Mouse (Mus musculus) liver, embryonic 14.5 days (tissue): ENCODE data around the gene Nudt8. TPM values are rescaled to one million over a fixed set of nuclear protein-coding genes. Genes with fewer than 3 reads are reported as not detected.
A peak's percentile ranks its signal among the peaks of the same experiment; 100 is the strongest.

Experiments used
- ATAC-seq: fragments of 200-750 bp; cut with Nextera tagmentation; 2 replicates; pipeline ENCODE4 v1.8.0; 2017; ENCODE audit warnings: moderate number of reproducible peaks, mild to moderate bottlenecking, moderate library complexity; ENCODE audit not compliant: insufficient read depth
- DNase-seq, 3 experiments: peaks; one replicate each; pipeline ENCODE4 v3.0.0-alpha.2; 2012 to 2013; ENCODE audit warnings: low read depth in 3 of 3, low spot score in 3 of 3
- H3K27ac ChIP-seq: fragments of 300-500 bp; sonication (generic); 2 replicates; pipeline ENCODE4 v1.5.1; 2014; ENCODE audit warnings: moderate library complexity, mild to moderate bottlenecking, control low read depth, inconsistent platforms
- H3K27me3 ChIP-seq: fragments of 300-500 bp; sonication (generic); 2 replicates; pipeline ENCODE4 v1.6.1; 2014; ENCODE audit warnings: mild to moderate bottlenecking, low read length, moderate library complexity; ENCODE audit not compliant: control insufficient read depth, insufficient read depth
- H3K36me3 ChIP-seq: fragments of 300-500 bp; sonication (generic); replicated peaks from 2 replicates; pipeline ENCODE4 v1.6.1; 2014; ENCODE audit warnings: low read depth; ENCODE audit not compliant: control insufficient read depth, insufficient read depth
- H3K4me1 ChIP-seq, 2 experiments: fragments of 200-500 bp in 1 of 2; fragments of 300-500 bp in 1 of 2; sonication (generic) in 1 of 2; replicated peaks; 2 replicates each; pipeline ENCODE4 v1.6.1; 2012 to 2014; ENCODE audit warnings: antibody characterized with exemption in 1 of 2, inconsistent platforms in 1 of 2, low read length in 1 of 2; ENCODE audit not compliant: control insufficient read depth in 2 of 2, insufficient read depth in 2 of 2
- H3K4me2 ChIP-seq: fragments of 300-500 bp; sonication (generic); 2 replicates; pipeline ENCODE4 v1.6.1; 2014; ENCODE audit warnings: low read depth, mild to moderate bottlenecking, control low read depth, moderate library complexity
- H3K4me3 ChIP-seq, 2 experiments: fragments of 200-500 bp in 1 of 2; fragments of 300-500 bp in 1 of 2; sonication (generic) in 1 of 2; 2 replicates each; pipeline ENCODE4 v1.5.1; 2012 to 2014; ENCODE audit warnings: low read depth in 2 of 2, low read length in 2 of 2, mild to moderate bottlenecking in 2 of 2, control low read depth in 1 of 2, inconsistent platforms in 1 of 2, moderate library complexity in 1 of 2; ENCODE audit not compliant: insufficient read depth in 1 of 2
- H3K9ac ChIP-seq: fragments of 300-500 bp; sonication (generic); replicated peaks from 2 replicates; pipeline ENCODE4 v1.6.1; 2014; ENCODE audit warnings: mild to moderate bottlenecking, control low read depth, moderate library complexity
- H3K9me3 ChIP-seq: fragments of 300-500 bp; sonication (generic); 2 replicates; pipeline ENCODE4 v1.6.1; 2016; ENCODE audit warnings: low read length, mixed read lengths; ENCODE audit not compliant: control insufficient read depth
- CTCF ChIP-seq: IDR thresholded peaks from 2 replicates; pipeline ENCODE4 v1.5.1; 2016; ENCODE audit warnings: antibody characterized with exemption, low read depth, control low read depth
- EP300 ChIP-seq: IDR thresholded peaks from 2 replicates; pipeline ENCODE4 v1.6.1; 2016; ENCODE audit warnings: antibody characterized with exemption, low read depth
- WGBS: fragments of 180-500 bp; shearing (Covaris S2); extraction: QIAGEN DNeasy Blood & Tissue Kit; methylation state at CpG from one replicate; pipeline ENCODE4 v1.1.7; 2014; ENCODE audit not compliant: insufficient replicate concordance; 5-methylcytosine and 5-hydroxymethylcytosine counted together
- polyA plus RNA-seq, 2 experiments: library from polyadenylated mRNA; depleted of rRNA in 1 of 2; stranded (reverse) in 1 of 2; unstranded in 1 of 2; fragments of >200 nt; fragmentation: Nextera tagmentation in 1 of 2; extraction: Ambion mirVana in 1 of 2; gene quantifications; 2 replicates each; pipeline versions ENCODE4 v1.2.1 to v1.2.3; 2012 to 2014

Nudt8 gene
- polyA plus RNA-seq, 2 experiments, result 2.9 to 14.2 TPM

DNA sequence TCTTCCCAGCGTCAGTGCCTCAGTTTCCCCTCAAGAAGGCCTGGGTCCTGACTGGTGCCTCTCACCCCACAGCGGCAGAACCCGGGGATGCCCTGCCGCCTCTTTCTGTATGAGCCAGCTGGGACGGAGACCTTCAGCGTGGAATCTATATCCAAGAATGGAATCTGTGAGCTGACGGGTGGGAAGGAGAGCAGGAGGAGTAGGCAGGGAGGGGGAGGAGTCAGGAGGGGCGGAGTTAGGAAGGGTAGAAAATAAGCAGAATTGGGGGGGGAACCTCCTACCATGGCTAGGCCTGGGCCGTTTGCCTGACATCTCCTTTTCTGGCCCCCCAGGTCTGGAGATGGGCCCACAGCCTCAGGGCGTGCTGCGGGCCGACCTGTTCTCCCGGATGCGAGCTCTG lies 12.3 kb upstream of the Nudt8 start:
- ATAC-seq (no peak), DNase-seq (no peak)
- Histone ChIP-seq H3K4me1 (peaks cover 0 to 13% of the 10 kb centered on the region in 2 experiments; a peak in 2 of 4 replicates), H3K27me3 (no peaks in the 10 kb centered on the region), H3K36me3 (no peaks in the 10 kb centered on the region), H3K4me3 (no peak overlapping the region), H3K4me2 (no peak overlapping the region), H3K9me3 (no peaks in the 10 kb centered on the region), H3K9ac (no peak overlapping the region), H3K27ac (no peak overlapping the region)
- TF ChIP-seq EP300, result no peak
- TF ChIP-seq CTCF, result no peak
- 87% methylated on average over 14 of the region's 14 CpGs for WGBS

DNA sequence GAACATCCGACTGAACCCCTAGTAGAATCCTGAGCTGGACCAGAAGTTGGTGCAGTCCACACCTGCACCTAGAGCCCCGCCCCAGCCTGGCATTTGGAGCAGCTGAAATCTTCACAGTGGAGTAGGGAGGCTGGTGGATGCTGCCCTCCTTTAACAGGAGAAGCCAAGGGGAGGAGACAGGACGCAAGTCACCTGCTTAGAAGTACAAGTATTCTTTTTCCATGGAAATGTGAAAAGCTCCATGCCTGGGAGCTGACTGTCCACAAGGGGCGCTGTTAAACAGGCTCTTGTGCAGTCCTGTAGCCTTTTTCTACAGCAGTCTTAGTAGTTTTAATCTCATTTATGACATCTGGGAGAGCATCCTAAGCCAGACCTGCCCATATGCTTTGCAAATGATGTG lies 11.6 kb upstream of the Nudt8 start:
- 74% methylated on average over 4 of the region's 4 CpGs for WGBS
- H3K36me3 ChIP-seq, result no peaks in the 10 kb centered on the region
- no peaks in the 10 kb centered on the region for H3K27me3 ChIP-seq
- H3K4me3 ChIP-seq, result no peak overlapping the region
- no peak overlapping the region for H3K4me2 ChIP-seq
- DNase-seq, result no peak
- peaks cover 0 to 15% of the 10 kb centered on the region in 2 experiments; a peak in 2 of 4 replicates for H3K4me1 ChIP-seq
- H3K9ac ChIP-seq, result no peak overlapping the region
- H3K27ac ChIP-seq, result no peak overlapping the region
- TF ChIP-seq EP300, result no peak
- peak; percentile 60 for TF ChIP-seq CTCF
- H3K9me3 ChIP-seq, result no peaks in the 10 kb centered on the region
- no peak for ATAC-seq

DNA sequence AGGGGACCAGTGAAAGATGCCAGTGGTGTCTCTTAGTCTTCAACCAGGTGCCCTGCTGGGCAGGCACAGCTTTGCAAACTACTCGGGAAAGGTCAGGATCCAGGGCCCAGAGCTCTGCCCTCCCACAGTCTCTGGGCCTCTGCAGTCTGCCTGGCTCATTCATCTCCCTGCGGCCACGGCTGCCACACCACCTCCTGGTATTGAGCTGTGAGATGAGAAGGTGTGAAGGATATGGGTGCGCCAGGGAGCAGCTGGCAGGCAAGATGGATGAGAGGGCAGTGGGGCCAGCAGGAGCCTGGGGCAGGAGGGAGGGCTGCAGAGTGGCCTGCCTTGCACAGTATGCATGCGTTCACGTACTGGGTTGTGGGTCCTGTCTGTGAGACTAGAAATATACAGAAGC lies 9.6 kb upstream of the Nudt8 start:
- Histone ChIP-seq H3K4me2 (no peak overlapping the region), H3K27ac (no peak overlapping the region), H3K9me3 (no peaks in the 10 kb centered on the region), H3K27me3 (no peaks in the 10 kb centered on the region), H3K4me3 (no peak overlapping the region), H3K9ac (no peak overlapping the region), H3K36me3 (no peaks in the 10 kb centered on the region), H3K4me1 (peaks cover 0 to 6% of the 10 kb centered on the region in 2 experiments; a peak in 2 of 4 replicates)
- WGBS, result 62% methylated on average over 6 of the region's 6 CpGs
- no peak for DNase-seq
- no peak for TF ChIP-seq CTCF
- TF ChIP-seq EP300, result no peak
- no peak for ATAC-seq

DNA sequence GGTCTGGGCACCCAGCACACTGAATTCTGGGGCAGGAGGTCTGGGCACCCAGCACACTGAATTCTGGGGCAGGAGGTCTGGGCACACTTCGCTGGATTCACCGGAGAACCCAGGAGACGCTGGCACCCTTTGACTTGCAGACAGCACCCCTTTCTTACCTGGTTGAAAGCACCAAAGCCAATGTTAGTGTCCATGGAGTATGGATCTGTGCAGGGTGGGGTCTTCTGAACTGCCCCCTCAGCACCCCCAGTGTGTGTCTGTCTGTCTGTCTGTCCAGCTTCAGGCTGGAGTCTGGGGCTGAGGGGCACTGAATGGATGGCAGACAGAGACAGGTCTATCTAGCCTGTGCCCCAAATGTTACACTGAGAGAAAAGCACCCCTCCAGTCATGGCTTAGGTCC lies 8.8 kb upstream of the Nudt8 start:
- H3K4me3 ChIP-seq, result no peak overlapping the region
- no peak for DNase-seq

DNA sequence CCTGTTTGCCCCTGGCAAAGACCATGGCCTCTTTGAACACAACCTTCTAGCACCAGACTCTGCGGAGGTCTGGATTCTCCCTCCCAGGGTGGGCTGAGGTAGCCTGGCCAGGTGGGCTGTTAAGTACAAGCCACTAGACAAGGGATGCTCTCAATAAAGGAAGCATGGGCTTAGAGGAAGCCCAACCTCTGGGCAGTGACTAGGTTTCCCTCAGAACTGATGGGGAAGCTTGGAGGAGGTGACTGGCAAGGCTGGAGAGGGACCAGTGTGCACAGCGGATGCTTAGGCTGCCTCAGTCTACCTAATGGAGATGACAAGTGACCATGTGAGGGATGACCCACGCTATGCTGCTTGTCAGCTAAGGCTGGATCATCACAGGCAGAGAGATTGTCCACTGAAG lies 8.4 kb upstream of the Nudt8 start:
- WGBS, result 74% methylated on average over 3 of the region's 3 CpGs
- no peak overlapping the region for H3K4me2 ChIP-seq
- no peak overlapping the region for H3K9ac ChIP-seq
- DNase-seq, result no peak
- 0 out of 4 replicates have a peak, but pooled peaks cover 0 to 2% of the 10 kb centered on the region in 2 experiments for H3K4me1 ChIP-seq
- no peaks in the 10 kb centered on the region for H3K9me3 ChIP-seq
- H3K27me3 ChIP-seq, result no peaks in the 10 kb centered on the region
- TF ChIP-seq EP300 (no peak), CTCF (no peak)
- H3K27ac ChIP-seq, result no peak overlapping the region
- H3K4me3 ChIP-seq, result no peak overlapping the region
- ATAC-seq, result no peak
- H3K36me3 ChIP-seq, result no peaks in the 10 kb centered on the region

More for the DNA sequence above, 8.8 kb upstream of the Nudt8 start:
- H3K27ac ChIP-seq, result no peak overlapping the region
- peaks cover 0 to 2% of the 10 kb centered on the region in 2 experiments; a peak in 1 of 4 replicates for H3K4me1 ChIP-seq
- no peak overlapping the region for H3K4me2 ChIP-seq
- no peaks in the 10 kb centered on the region for H3K36me3 ChIP-seq
- H3K27me3 ChIP-seq, result no peaks in the 10 kb centered on the region
- 89% methylated on average over 3 of the region's 3 CpGs for WGBS
- TF ChIP-seq EP300, result no peak
- no peak for TF ChIP-seq CTCF
- no peaks in the 10 kb centered on the region for H3K9me3 ChIP-seq
- ATAC-seq, result no peak
- H3K9ac ChIP-seq, result no peak overlapping the region
